Mouse (Mus musculus) neural tube, embryonic 14.5 days (tissue): ENCODE results near the gene Zfp182. TPM values are rescaled to one million over a fixed set of nuclear protein-coding genes. Genes with fewer than 3 reads are reported as not detected.

Experiments
- polyA plus RNA-seq: library from polyadenylated mRNA; unstranded; fragments of >200 nt; fragmentation: Nextera tagmentation; extraction: Ambion mirVana; gene quantifications from 2 replicates; pipeline ENCODE4 v1.2.1, GENCODE M21; 2014

Zfp182 gene
- polyA plus RNA-seq, 1 experiment from 2014 or later, result 9.6 TPM

Other genes starting within 250 kb of the Zfp182 start
- 2.0 and 5.6 TPM in 2 replicates for gene Timp1, start 192.2 kb downstream of the Zfp182 start, polyA plus RNA-seq
- 88.5 and 101 TPM in 2 replicates for gene Syn1, start 141.3 kb downstream of the Zfp182 start, polyA plus RNA-seq
- gene Cfp, start 130.8 kb downstream of the Zfp182 start, polyA plus RNA-seq, result 4.6 and 5.5 TPM in 2 replicates
- 8.2 and 11.7 TPM in 2 replicates for gene Elk1, start 111.7 kb downstream of the Zfp182 start, polyA plus RNA-seq
- 28.3 and 30.7 TPM in 2 replicates for gene Uxt, start 100.3 kb downstream of the Zfp182 start, polyA plus RNA-seq
- not detected in 2 replicates for gene Spaca5, start 6.1 kb upstream of the Zfp182 start, polyA plus RNA-seq
- gene Zfp300, start 27.2 kb upstream of the Zfp182 start, polyA plus RNA-seq, result 4.2 and 5.7 TPM in 2 replicates
- not detected in 2 replicates for gene Ssxa1, start 53.5 kb upstream of the Zfp182 start, polyA plus RNA-seq
- gene Gm21876, start 113.3 kb upstream of the Zfp182 start, polyA plus RNA-seq, result not detected in 2 replicates